Mouse (Mus musculus) granulocyte monocyte progenitor cell, adult 5-6 weeks (primary cell): ENCODE measurements around the gene Zfp512b. TPM values are rescaled to one million over a fixed set of nuclear protein-coding genes. Genes with fewer than 3 reads are reported as not detected.

Experiments used
- total RNA-seq, 2 experiments: library from RNA; stranded (forward) in 1 of 2; stranded (reverse) in 1 of 2; fragments of 200-712, 200-1000 nt in 1 of 2; fragments of >200 nt in 1 of 2; fragmentation: Nextera tagmentation in 1 of 2; gene quantifications; 2 replicates each; pipeline ENCODE4 v1.2.3; 2014 to 2017

Zfp512b gene
- total RNA-seq, 2 experiments from 2014 or later: 11.6 to 21.1 TPM

Other genes with a start within 250 kb of the Zfp512b start
- gene Zgpat, start 227.9 kb downstream of the Zfp512b start, total RNA-seq (2014; fragmentation: Nextera tagmentation): 12.8 and 18.3 TPM in 2 replicates
- 29.8 and 35.7 TPM in 2 replicates for gene Zgpat, start 227.9 kb downstream of the Zfp512b start, total RNA-seq (2017)
- gene Arfrp1, start 227.4 kb downstream of the Zfp512b start, total RNA-seq (2014; fragmentation: Nextera tagmentation): 34.1 and 43.2 TPM in 2 replicates
- gene Arfrp1, start 227.4 kb downstream of the Zfp512b start, total RNA-seq (2017): 38.6 and 39.2 TPM in 2 replicates
- gene Lime1, start 212.7 kb downstream of the Zfp512b start, total RNA-seq (2014; fragmentation: Nextera tagmentation): 24.1 and 24.9 TPM in 2 replicates
- 6.9 and 20.8 TPM in 2 replicates for gene Lime1, start 212.7 kb downstream of the Zfp512b start, total RNA-seq (2017)
- 1.1 TPM in 1 of 2 replicates, not detected in the other for gene Zbtb46, start 133.4 kb downstream of the Zfp512b start, total RNA-seq (2014; fragmentation: Nextera tagmentation)
- 0.13 and 0.15 TPM in 2 replicates for gene Zbtb46, start 133.4 kb downstream of the Zfp512b start, total RNA-seq (2017)
- not detected in 2 replicates for gene Abhd16b, start 99.6 kb downstream of the Zfp512b start, total RNA-seq (2014; fragmentation: Nextera tagmentation)
- gene Abhd16b, start 99.6 kb downstream of the Zfp512b start, total RNA-seq (2017): not detected in 2 replicates
- 43.1 and 60.9 TPM in 2 replicates for gene Tpd52l2, start 95.7 kb downstream of the Zfp512b start, total RNA-seq (2014; fragmentation: Nextera tagmentation)
- 115 and 129 TPM in 2 replicates for gene Tpd52l2, start 95.7 kb downstream of the Zfp512b start, total RNA-seq (2017)
- gene Dnajc5, start 72.3 kb downstream of the Zfp512b start, total RNA-seq (2014; fragmentation: Nextera tagmentation): 43.8 and 47.1 TPM in 2 replicates
- gene Dnajc5, start 72.3 kb downstream of the Zfp512b start, total RNA-seq (2017): 46.4 and 54.5 TPM in 2 replicates
- gene Uckl1, start 7.9 kb downstream of the Zfp512b start, total RNA-seq (2014; fragmentation: Nextera tagmentation): 118 and 128 TPM in 2 replicates
- 41.5 and 54.1 TPM in 2 replicates for gene Uckl1, start 7.9 kb downstream of the Zfp512b start, total RNA-seq (2017)
- 30.8 and 35.2 TPM in 2 replicates for gene Prpf6, start 935 bp downstream of the Zfp512b start, total RNA-seq (2014; fragmentation: Nextera tagmentation)
- 68.8 and 71.6 TPM in 2 replicates for gene Prpf6, start 935 bp downstream of the Zfp512b start, total RNA-seq (2017)
- gene Samd10, start 6.4 kb upstream of the Zfp512b start, total RNA-seq (2014; fragmentation: Nextera tagmentation): 6.2 and 13.1 TPM in 2 replicates
- gene Samd10, start 6.4 kb upstream of the Zfp512b start, total RNA-seq (2017): 3.2 and 4.5 TPM in 2 replicates
- gene Gm29797, start 64.2 kb upstream of the Zfp512b start, total RNA-seq (2014; fragmentation: Nextera tagmentation): not detected in 2 replicates
- gene Gm29797, start 64.2 kb upstream of the Zfp512b start, total RNA-seq (2017): not detected in 2 replicates
- gene Sox18, start 78.8 kb upstream of the Zfp512b start, total RNA-seq (2014; fragmentation: Nextera tagmentation): not detected in 2 replicates
- gene Sox18, start 78.8 kb upstream of the Zfp512b start, total RNA-seq (2017): not detected in 2 replicates
- 25.2 and 27.0 TPM in 2 replicates for gene Tcea2, start 87.5 kb upstream of the Zfp512b start, total RNA-seq (2014; fragmentation: Nextera tagmentation)
- gene Tcea2, start 87.5 kb upstream of the Zfp512b start, total RNA-seq (2017): 13.6 and 14.1 TPM in 2 replicates
- gene Rgs19, start 101.2 kb upstream of the Zfp512b start, total RNA-seq (2014; fragmentation: Nextera tagmentation): 246 and 266 TPM in 2 replicates
- gene Rgs19, start 101.2 kb upstream of the Zfp512b start, total RNA-seq (2017): 78.6 and 96.8 TPM in 2 replicates
- gene Lkaaear1, start 105.6 kb upstream of the Zfp512b start, total RNA-seq (2014; fragmentation: Nextera tagmentation): not detected in 2 replicates
- gene Lkaaear1, start 105.6 kb upstream of the Zfp512b start, total RNA-seq (2017): not detected in 2 replicates
- not detected in 2 replicates for gene Oprl1, start 122.2 kb upstream of the Zfp512b start, total RNA-seq (2014; fragmentation: Nextera tagmentation)
- not detected in 2 replicates for gene Oprl1, start 122.2 kb upstream of the Zfp512b start, total RNA-seq (2017)
- not detected in 2 replicates for gene Myt1, start 170.5 kb upstream of the Zfp512b start, total RNA-seq (2014; fragmentation: Nextera tagmentation)
- gene Myt1, start 170.5 kb upstream of the Zfp512b start, total RNA-seq (2017): not detected in 2 replicates
- 14.4 and 20.2 TPM in 2 replicates for gene Pcmtd2, start 245.1 kb upstream of the Zfp512b start, total RNA-seq (2014; fragmentation: Nextera tagmentation)
- 15.9 and 18.3 TPM in 2 replicates for gene Pcmtd2, start 245.1 kb upstream of the Zfp512b start, total RNA-seq (2017)